Mouse (Mus musculus): ENCODE data around the gene Gm5136. TPM values are rescaled to one million over a fixed set of nuclear protein-coding genes. Genes with fewer than 3 reads are reported as not detected.

The Gm5136 gene
- polyA plus RNA-seq, 1 experiment = not detected

- no peak overlapping the region for H3K4me3 ChIP-seq (ENCODE audit: insufficient read depth, low read length)
- H3K27ac ChIP-seq (ENCODE audit: insufficient read depth, low read length) = no peak overlapping the region
- TF ChIP-seq POLR2A (IDR thresholded peaks at IDR 0.05; ENCODE audit: low read depth, low read length) (no peak), CTCF (IDR thresholded peaks at IDR 0.05; ENCODE audit: borderline replicate concordance, insufficient read depth, low read length) (no peak)
- H3K4me1 ChIP-seq (ENCODE audit: control insufficient read depth, insufficient read depth, low read length) = no peaks in the 10 kb centered on the region
Observed at GRCm38 (mm10) chr10:108652831-108653230, 47.1 kb downstream of the Gm5136 start.

GRCm38 (mm10) chr10:108652066-108652465, 47.9 kb downstream of the Gm5136 start:
- H3K4me1 ChIP-seq (ENCODE audit: control insufficient read depth, insufficient read depth, low read length) = no peaks in the 10 kb centered on the region
- TF ChIP-seq CTCF (IDR thresholded peaks at IDR 0.05; ENCODE audit: borderline replicate concordance, insufficient read depth, low read length) = no peak
- TF ChIP-seq POLR2A (IDR thresholded peaks at IDR 0.05; ENCODE audit: low read depth, low read length) = no peak
- H3K4me3 ChIP-seq (ENCODE audit: insufficient read depth, low read length) = no peak overlapping the region
- H3K27ac ChIP-seq (ENCODE audit: insufficient read depth, low read length) = no peak overlapping the region

GRCm38 (mm10) chr10:108649174-108649573, 50.8 kb downstream of the Gm5136 start:
- H3K4me1 ChIP-seq (ENCODE audit: control insufficient read depth, insufficient read depth, low read length) = no peaks in the 10 kb centered on the region
- no peak overlapping the region for H3K27ac ChIP-seq (ENCODE audit: insufficient read depth, low read length)
- no peak overlapping the region for H3K4me3 ChIP-seq (ENCODE audit: insufficient read depth, low read length)
- TF ChIP-seq CTCF (IDR thresholded peaks at IDR 0.05; ENCODE audit: borderline replicate concordance, insufficient read depth, low read length) (no peak), POLR2A (IDR thresholded peaks at IDR 0.05; ENCODE audit: low read depth, low read length) (no peak)
